Mouse (Mus musculus) ovary, adult 18-20 months (tissue): Measurements from ENCODE around the gene Zswim1.

Source experiments
- DNase-seq: peaks from one replicate; pipeline ENCODE4 v3.0.0; 2022; ENCODE audit warnings: low spot score, mixed read lengths

The Zswim1 gene

GRCm38 (mm10) chr2:164822636-164823165 lies at the start of gene Zswim1:
Gene Zswim1 (plus strand): TSS chr2:164822686.
- DNase-seq: peak; percentile 97

- no peak for DNase-seq
These were observed 49.1 kb upstream of the Zswim1 start for GRCm38 (mm10) chr2:164773229-164773988.

- no peak for DNase-seq
These were observed 48.5 kb upstream of the Zswim1 start for GRCm38 (mm10) chr2:164773989-164774364.

- no peak for DNase-seq
These were observed 46.4 kb upstream of the Zswim1 start for GRCm38 (mm10) chr2:164776130-164776529.

GRCm38 (mm10) chr2:164776801-164777200 lies 45.7 kb upstream of the Zswim1 start:
- no peak for DNase-seq

GRCm38 (mm10) chr2:164777246-164778014 lies 45.1 kb upstream of the Zswim1 start:
- no peak for DNase-seq

- no peak for DNase-seq
These were observed 44.5 kb upstream of the Zswim1 start for GRCm38 (mm10) chr2:164778015-164778287.

GRCm38 (mm10) chr2:164778809-164779208 lies 43.7 kb upstream of the Zswim1 start:
- DNase-seq: no peak

GRCm38 (mm10) chr2:164779481-164780086 lies 42.9 kb upstream of the Zswim1 start, which contains the start of gene Tnnc2:
Gene Tnnc2 (minus strand): TSS chr2:164779967.
- no peak for DNase-seq

- no peak for DNase-seq
These were observed 40.6 kb upstream of the Zswim1 start for GRCm38 (mm10) chr2:164781876-164782275.

- no peak for DNase-seq
These were observed 38.4 kb upstream of the Zswim1 start for GRCm38 (mm10) chr2:164783926-164784581.

- DNase-seq: no peak
These were observed 37.5 kb upstream of the Zswim1 start for GRCm38 (mm10) chr2:164784869-164785420.

- peak; percentile 95 for DNase-seq
These were observed 36.8 kb upstream of the Zswim1 start, which contains the start of gene Snx21 for GRCm38 (mm10) chr2:164785481-164786387. Gene Snx21 (plus strand): TSS chr2:164785823.

- no peak for DNase-seq
These were observed 36.0 kb upstream of the Zswim1 start for GRCm38 (mm10) chr2:164786388-164786885.

GRCm38 (mm10) chr2:164787032-164787431 lies 35.5 kb upstream of the Zswim1 start:
- DNase-seq: no peak

- DNase-seq: no peak
These were observed 34.7 kb upstream of the Zswim1 start for GRCm38 (mm10) chr2:164787779-164788178.

GRCm38 (mm10) chr2:164788411-164788810 lies 34.1 kb upstream of the Zswim1 start:
- no peak for DNase-seq

GRCm38 (mm10) chr2:164790451-164790850 lies 32.0 kb upstream of the Zswim1 start:
- no peak for DNase-seq

- DNase-seq: no peak
These were observed 30.6 kb upstream of the Zswim1 start for GRCm38 (mm10) chr2:164791841-164792261.

GRCm38 (mm10) chr2:164792400-164793190 lies 29.9 kb upstream of the Zswim1 start:
- DNase-seq: no peak
